Mouse (Mus musculus): ENCODE data around the gene Ranbp9. TPM values are rescaled to one million over a fixed set of nuclear protein-coding genes. Genes with fewer than 3 reads are reported as not detected.

The Ranbp9 gene
- polyA plus RNA-seq (2012; rRNA removed): 8.5 and 8.7 TPM in 2 replicates

DNA sequence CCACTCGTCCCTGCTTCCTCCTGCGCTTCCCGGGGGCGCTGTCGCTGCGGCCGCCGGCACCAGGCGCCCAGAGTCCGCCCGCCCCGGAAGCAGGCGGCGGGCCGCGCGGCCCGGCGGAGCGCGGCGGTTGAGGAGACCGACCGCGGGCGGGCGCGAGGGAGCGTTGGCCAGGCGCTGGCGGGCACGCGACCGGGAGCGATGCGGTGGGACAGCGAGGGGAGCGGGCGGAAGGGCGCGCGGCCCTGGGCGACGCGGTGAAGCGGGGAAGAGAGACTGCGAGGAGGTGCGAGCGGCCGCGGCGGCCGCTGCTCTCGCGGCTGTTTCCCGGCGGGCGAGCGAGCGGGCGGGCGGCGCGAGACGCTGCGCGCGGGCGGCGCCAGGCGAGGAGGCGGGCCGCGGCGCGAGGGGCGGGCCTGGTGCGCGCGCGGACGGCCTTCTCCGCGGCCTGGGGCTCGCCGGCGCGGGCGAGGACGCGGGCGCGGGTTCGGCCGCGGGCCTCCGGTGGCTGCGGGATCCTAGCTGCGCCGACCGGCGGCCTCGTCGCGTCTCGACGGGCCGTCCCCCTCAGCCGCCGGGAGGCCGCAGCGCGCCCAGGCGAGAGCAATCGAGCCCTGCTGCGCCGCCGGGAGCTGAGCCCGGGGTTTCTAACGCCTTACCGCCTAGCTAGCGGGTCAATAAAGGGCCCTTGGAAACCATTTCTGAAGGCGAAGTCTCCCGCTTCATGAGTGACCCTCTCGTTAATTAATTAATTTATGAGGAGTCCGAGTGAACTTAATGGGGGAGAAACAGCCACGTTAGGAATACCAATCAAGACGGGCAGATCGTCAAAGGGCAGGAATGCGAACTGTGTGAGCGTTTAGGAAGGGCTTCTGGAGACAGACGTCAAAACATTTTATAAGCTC lies at the start of gene Ranbp9:
Gene Ranbp9, minus strand, starts transcription at position 326 of the 902 bp plus-strand sequence.

DNA sequence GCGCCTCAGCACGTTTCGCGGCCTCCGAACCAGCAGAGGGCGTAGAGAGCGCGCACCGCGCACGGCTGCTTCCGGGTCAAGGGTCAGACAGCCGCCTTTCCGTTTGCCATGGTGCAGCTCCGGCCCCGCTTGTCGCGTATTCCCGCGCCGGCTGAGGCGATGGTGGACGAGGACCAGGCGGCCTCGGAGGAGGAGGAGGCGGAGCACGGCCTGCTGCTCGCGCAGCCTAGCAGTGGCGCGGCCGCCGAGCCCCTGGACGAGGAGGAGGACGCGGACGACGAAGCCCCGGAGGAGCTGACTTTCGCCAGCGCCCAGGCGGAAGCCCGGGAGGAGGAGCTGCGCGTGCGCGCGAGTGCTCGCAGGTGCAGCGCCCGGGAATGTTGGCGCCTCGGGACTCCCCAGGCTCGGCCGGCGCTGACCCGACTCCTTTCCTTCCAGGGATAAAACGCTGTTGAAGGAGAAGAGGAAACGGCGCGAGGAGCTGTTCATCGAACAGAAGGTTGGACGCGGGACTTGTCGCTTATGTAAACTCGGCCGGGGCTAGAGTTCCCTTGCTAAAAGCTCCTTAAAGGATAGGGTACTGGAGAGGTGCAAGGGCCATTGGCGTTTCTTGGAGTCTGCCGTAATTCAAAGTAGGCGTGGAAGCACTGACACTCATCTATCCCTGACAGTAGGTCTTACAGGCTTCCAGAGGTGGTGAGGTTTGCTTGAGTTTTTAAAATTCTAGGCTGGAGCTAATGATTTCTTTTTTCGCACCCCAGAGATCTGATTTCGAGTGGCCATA lies 82.6 kb downstream of the Ranbp9 start, which contains the start of gene Nol7:
Gene Nol7, plus strand, starts transcription at position 94 of the 784 bp plus-strand sequence.

DNA sequence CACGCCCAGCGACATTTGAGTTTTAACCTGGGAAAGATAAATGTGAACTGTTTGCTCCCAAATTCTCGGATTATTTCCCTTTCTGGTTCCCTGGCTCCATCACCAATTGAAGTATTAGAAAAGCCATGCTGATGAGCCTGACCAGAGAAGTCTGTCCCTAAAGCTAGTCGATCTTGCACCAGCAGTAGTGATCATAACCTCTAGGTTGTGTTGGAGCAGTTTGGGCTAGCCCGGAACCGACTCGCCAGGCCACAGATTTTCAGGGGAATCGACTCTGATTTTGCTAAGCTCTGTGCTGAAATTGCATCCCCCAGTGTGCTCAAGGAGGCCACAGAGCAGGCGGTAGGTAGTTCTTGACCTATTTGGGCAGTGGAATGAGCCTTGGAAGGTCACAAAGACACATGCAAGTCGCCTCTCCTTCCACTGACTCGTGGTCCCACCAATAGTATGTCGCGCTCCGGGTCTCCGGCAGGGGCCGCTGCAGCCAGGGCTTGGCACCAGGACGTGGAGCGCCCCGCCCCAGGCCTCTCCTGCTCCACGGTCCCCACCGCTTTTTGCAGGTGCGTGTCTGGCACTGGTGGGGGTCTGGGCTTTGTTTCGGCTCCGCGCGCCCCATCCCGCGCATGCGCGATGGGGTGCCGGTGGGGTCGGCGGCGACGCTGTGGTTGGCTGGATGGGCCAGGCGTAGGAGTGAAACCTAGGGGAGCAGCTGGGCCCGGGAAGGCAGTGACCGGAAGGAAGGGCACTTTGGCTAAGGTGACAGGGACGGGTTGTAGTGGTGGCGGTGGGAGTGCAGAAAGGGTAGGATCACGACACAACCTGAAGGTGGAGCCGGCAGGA lies 115.9 kb downstream of the Ranbp9 start, which contains the start of gene Sirt5:
Gene Sirt5, plus strand, starts transcription at position 512 of the 840 bp plus-strand sequence.

Other genes starting within 250 kb of the Ranbp9 start
- gene Gfod1, start 177.1 kb downstream of the Ranbp9 start, polyA plus RNA-seq (2012; rRNA removed): 0.35 and 0.52 TPM in 2 replicates
- gene Sirt5, start 115.8 kb downstream of the Ranbp9 start, polyA plus RNA-seq (2012; rRNA removed): 3.0 and 3.4 TPM in 2 replicates
- gene Nol7, start 82.9 kb downstream of the Ranbp9 start, polyA plus RNA-seq (2012; rRNA removed): 87.8 and 94.4 TPM in 2 replicates
- 3.7 and 4.2 TPM in 2 replicates for gene Mcur1, start 78.9 kb upstream of the Ranbp9 start, polyA plus RNA-seq (2012; rRNA removed)
- gene Rnf182, start 134.4 kb upstream of the Ranbp9 start, polyA plus RNA-seq (2012; rRNA removed): 0.03 and 0.11 TPM in 2 replicates